10 mouse cellular contexts compared by ENCODE assay signal in genomic region chrX:155214291-155215136, GRCm38 (mm10). TPM values are rescaled to one million over a fixed set of nuclear protein-coding genes. Genes with fewer than 3 reads are reported as not detected.
A peak's percentile ranks its signal among the peaks of the same experiment; 100 is the strongest.
DNase-seq lines count a peak whose midpoint lies in the region; ATAC-seq and TF ChIP-seq lines count a peak whose summit lies in the region.
"Had no signal": no experiment of that assay in that cellular context is flagged by ENCODE, and none has a peak within 500 bp of the region (broad histone marks: within the 10 kb centered on the region; RNA-seq: fewer than 3 reads in every experiment).

No protein-coding gene starts in this region.

- H3K9me3 ChIP-seq in heart, embryonic 14.5 days (ENCODE audit: control insufficient read depth, low read length), result no peaks in the 10 kb centered on the region
- H3K9me3 ChIP-seq in liver, embryonic 16.5 days (replicated peaks; ENCODE audit: control insufficient read depth, low read length), result no peaks in the 10 kb centered on the region
- no peaks in the 10 kb centered on the region for H3K9me3 ChIP-seq in forebrain, embryonic 14.5 days (replicated peaks; ENCODE audit: control insufficient read depth, low read length)
- H3K9me3 ChIP-seq: neural tube, embryonic 15.5 days had no signal

- TF ChIP-seq CTCF in spleen, adult 2 months (IDR thresholded peaks at IDR 0.05; ENCODE audit: extremely low read depth, insufficient read depth, insufficient read length, insufficient replicate concordance), result no peak
- no peak for TF ChIP-seq CTCF in thymus, adult 2 months (IDR thresholded peaks at IDR 0.05; ENCODE audit: borderline replicate concordance, control insufficient read depth, extremely low read depth, insufficient read depth, low read length, poor library complexity)

- WGBS in heart, embryonic 14.5 days, result 81% methylated on average over 5 of the region's 5 CpGs
- WGBS in spleen, adult 2 months, result 41% methylated on average over 5 of the region's 5 CpGs
- 45% methylated on average over 5 of the region's 5 CpGs for WGBS in liver, embryonic 16.5 days (ENCODE audit: insufficient replicate concordance)
- WGBS in thymus, adult 2 months, result 54% methylated on average over 5 of the region's 5 CpGs
- 87% methylated on average over 5 of the region's 5 CpGs for WGBS in forebrain, embryonic 14.5 days

- H3K4me1 ChIP-seq in heart, embryonic 14.5 days (ENCODE audit: control insufficient read depth in 2 of 2, insufficient read depth in 2 of 2, low read length in 2 of 2), result no peaks in the 10 kb centered on the region
- H3K4me1 ChIP-seq in spleen, adult 2 months (ENCODE audit: control insufficient read depth, insufficient read depth, insufficient read length), result no peaks in the 10 kb centered on the region; the same call in 1 of the 2 replicates
- H3K4me1 ChIP-seq in liver, embryonic 16.5 days (ENCODE audit: control insufficient read depth, low read depth, low read length), result no peaks in the 10 kb centered on the region
- no peaks in the 10 kb centered on the region for H3K4me1 ChIP-seq in thymus, adult 2 months (replicated peaks; ENCODE audit: control insufficient read depth, insufficient read depth, low read length)
- no peaks in the 10 kb centered on the region for H3K4me1 ChIP-seq in forebrain, embryonic 14.5 days (ENCODE audit: control insufficient read depth, insufficient read depth, low read length)
- H3K4me1 ChIP-seq: neural tube, embryonic 15.5 days had no signal

- no peak overlapping the region for H3K27ac ChIP-seq in heart, embryonic 14.5 days (replicated peaks in 1 of 2; ENCODE audit: control insufficient read depth in 1 of 2, insufficient read depth in 1 of 2, low read depth in 2 of 2, low read length in 2 of 2)
- no peak overlapping the region for H3K27ac ChIP-seq in spleen, adult 2 months (ENCODE audit: insufficient read depth, low read length)
- no peak overlapping the region for H3K27ac ChIP-seq in liver, embryonic 16.5 days (ENCODE audit: low read length)
- H3K27ac ChIP-seq in thymus, adult 2 months (ENCODE audit: control insufficient read depth, insufficient read depth, low read length), result no peak overlapping the region
- no peak overlapping the region for H3K27ac ChIP-seq in forebrain, embryonic 14.5 days (ENCODE audit: low read depth, low read length)
- H3K27ac ChIP-seq: neural tube, embryonic 15.5 days had no signal

- no peak for TF ChIP-seq POLR2A in spleen, adult 2 months (IDR thresholded peaks at IDR 0.05; ENCODE audit: low read depth, low read length)
- TF ChIP-seq POLR2A in thymus, adult 2 months (IDR thresholded peaks at IDR 0.05; ENCODE audit: control insufficient read depth, extremely low read depth, insufficient read depth, low read length, poor library complexity), result no peak

- 0 out of 2 replicates have a peak, but pooled peaks cover 3% of the 10 kb centered on the region for H3K36me3 ChIP-seq in heart, embryonic 14.5 days (ENCODE audit: control insufficient read depth, insufficient read depth, low read length)
- peaks cover 1% of the 10 kb centered on the region; the same call in 1 of the 2 replicates for H3K36me3 ChIP-seq in spleen, adult 2 months (ENCODE audit: control insufficient read depth, insufficient read depth, low read length)
- no peaks in the 10 kb centered on the region for H3K36me3 ChIP-seq in liver, embryonic 16.5 days (ENCODE audit: control insufficient read depth, insufficient read depth)
- no peaks in the 10 kb centered on the region for H3K36me3 ChIP-seq in thymus, adult 2 months (ENCODE audit: control insufficient read depth, insufficient read depth, low read length)
- no peaks in the 10 kb centered on the region for H3K36me3 ChIP-seq in forebrain, embryonic 14.5 days (ENCODE audit: control insufficient read depth, insufficient read depth, low read length)
- H3K36me3 ChIP-seq: neural tube, embryonic 15.5 days had no signal

- peak overlapping the region; percentile 57 for H3K4me2 ChIP-seq in heart, embryonic 14.5 days (ENCODE audit: low read length)
- H3K4me2 ChIP-seq in liver, embryonic 16.5 days (ENCODE audit: low read depth, low read length), result peak overlapping the region; percentile 67
- no peak overlapping the region for H3K4me2 ChIP-seq in forebrain, embryonic 14.5 days (ENCODE audit: low read length)

- H3K27me3 ChIP-seq in heart, embryonic 14.5 days (ENCODE audit: control insufficient read depth, insufficient read depth, low read length), result no peaks in the 10 kb centered on the region
- no peaks in the 10 kb centered on the region for H3K27me3 ChIP-seq in spleen, adult 2 months (ENCODE audit: control insufficient read depth, insufficient read depth, low read length)
- no peaks in the 10 kb centered on the region for H3K27me3 ChIP-seq in liver, embryonic 16.5 days (ENCODE audit: control insufficient read depth, insufficient read depth, low read depth, low read length)
- no peaks in the 10 kb centered on the region for H3K27me3 ChIP-seq in thymus, adult 2 months (ENCODE audit: control insufficient read depth, insufficient read depth, low read length)
- no peaks in the 10 kb centered on the region for H3K27me3 ChIP-seq in forebrain, embryonic 14.5 days (replicated peaks; ENCODE audit: control insufficient read depth, insufficient read depth, low read length)
- H3K27me3 ChIP-seq: neural tube, embryonic 15.5 days had no signal

- no peak for ATAC-seq in heart, embryonic 14.5 days (ENCODE audit: insufficient number of reproducible peaks, insufficient read depth, low FRiP score, low read depth)
- no peak for ATAC-seq in liver, embryonic 16.5 days (ENCODE audit: low read depth)
- no peak for ATAC-seq in forebrain, embryonic 14.5 days

- H3K4me3 ChIP-seq in heart, embryonic 14.5 days (ENCODE audit: control insufficient read depth in 1 of 2, insufficient read depth in 1 of 2, low read depth in 1 of 2, low read length in 2 of 2), result peak overlapping the region in 1 of 2 experiments; percentile 55; a peak in 1 of 4 replicates
- peak overlapping the region; percentile 14; the same call in 1 of the 2 replicates for H3K4me3 ChIP-seq in spleen, adult 2 months (ENCODE audit: extremely low read depth, insufficient read depth, insufficient read length)
- H3K4me3 ChIP-seq in liver, embryonic 16.5 days (ENCODE audit: low read depth, low read length), result 0 out of 2 replicates have a peak overlapping the region, but pooled peaks have one; percentile 13
- no peak overlapping the region for H3K4me3 ChIP-seq in thymus, adult 2 months (ENCODE audit: control insufficient read depth, insufficient read depth, low read length)
- no peak overlapping the region for H3K4me3 ChIP-seq in forebrain, embryonic 14.5 days (ENCODE audit: low read depth, low read length)

- no peak for DNase-seq in heart, postnatal 4 days
- no peak for DNase-seq in spleen, adult 2 months (ENCODE audit: low read depth in 1 of 2, low spot score in 2 of 2)
- DNase-seq in spleen, postnatal 4 days (ENCODE audit: low spot score in 2 of 2), result no peak
- no peak for DNase-seq in thymus, adult 2 months
- no peak for DNase-seq in layer of hippocampus, postnatal 25 days (ENCODE audit: extremely low spot score in 1 of 2, low spot score in 1 of 2)
- no peak for DNase-seq in forebrain, embryonic 14.5 days (ENCODE audit: low spot score)
- DNase-seq: embryo, embryonic 11 days had no signal

- H3K9ac ChIP-seq in heart, embryonic 14.5 days (ENCODE audit: low read length), result no peak overlapping the region
- H3K9ac ChIP-seq in liver, embryonic 16.5 days (ENCODE audit: low read depth, low read length), result no peak overlapping the region
- no peak overlapping the region for H3K9ac ChIP-seq in forebrain, embryonic 14.5 days (ENCODE audit: low read length)

RNA-seq across cellular contexts. Expression of gene Sat1, which starts 1.7 kb away (rescaled TPM):
- polyA plus RNA-seq in heart, embryonic 14.5 days (2014; fragmentation: Nextera tagmentation; extraction: Ambion mirVana), result 132 and 137 TPM in 2 replicates
- total RNA-seq in heart, postnatal 4 days (2021), result 10 to 100 TPM; 34.6 to 43.1 TPM
- 35.3 and 39.7 TPM in 2 replicates for polyA plus RNA-seq in spleen, adult 2 months (2012; rRNA removed)
- polyA plus RNA-seq in liver, embryonic 16.5 days (2015; fragmentation: Nextera tagmentation; extraction: Ambion mirVana), result 104 and 110 TPM in 2 replicates
- 34.4 and 41.7 TPM in 2 replicates for polyA plus RNA-seq in thymus, adult 2 months (2012; rRNA removed)
- total RNA-seq in layer of hippocampus, postnatal 25 days (2021), result 10 to 100 TPM; 57.6 to 79.1 TPM
- polyA plus RNA-seq in forebrain, embryonic 14.5 days (2014; fragmentation: Nextera tagmentation; extraction: Ambion mirVana), result 72.9 and 74.3 TPM in 2 replicates

RNA-seq across cellular contexts. Expression of gene Acot9, which starts 47.7 kb away (rescaled TPM):
- polyA plus RNA-seq in heart, embryonic 14.5 days (2014; fragmentation: Nextera tagmentation; extraction: Ambion mirVana), result 42.0 and 44.9 TPM in 2 replicates
- total RNA-seq in heart, postnatal 4 days (2021), result 10 to 100 TPM; 41.9 to 43.4 TPM
- 6.3 and 6.9 TPM in 2 replicates for polyA plus RNA-seq in spleen, adult 2 months (2012; rRNA removed)
- 9.9 and 11.0 TPM in 2 replicates for polyA plus RNA-seq in liver, embryonic 16.5 days (2015; fragmentation: Nextera tagmentation; extraction: Ambion mirVana)
- 12.7 and 17.8 TPM in 2 replicates for polyA plus RNA-seq in thymus, adult 2 months (2012; rRNA removed)
- total RNA-seq in layer of hippocampus, postnatal 25 days (2021), result 10 to 100 TPM; 19.2 to 20.0 TPM
- 36.4 and 42.7 TPM in 2 replicates for polyA plus RNA-seq in forebrain, embryonic 14.5 days (2014; fragmentation: Nextera tagmentation; extraction: Ambion mirVana)

Comparison
In these comparisons a context has a peak if more than half of its experiments do, and no peak if none do; other contexts are left out.
1. H3K4me3 ChIP-seq: peak in spleen, adult 2 months (single experiment) and liver, embryonic 16.5 days (single experiment); none in thymus, adult 2 months (single experiment) and forebrain, embryonic 14.5 days (single experiment).